Mouse (Mus musculus): ENCODE data around the gene Smndc1. TPM values are rescaled to one million over a fixed set of nuclear protein-coding genes. Genes with fewer than 3 reads are reported as not detected.

Smndc1 gene
- polyA plus RNA-seq, 1 experiment from 2014 or later, result 29.3 TPM

- 36% methylated on average over 22 of the region's 22 CpGs for WGBS
- peaks cover 19% of the 10 kb centered on the region for H3K4me1 ChIP-seq
- H3K36me3 ChIP-seq, result no peaks in the 10 kb centered on the region
- no peaks in the 10 kb centered on the region for H3K27me3 ChIP-seq (replicated peaks)
- 0 out of 2 replicates have a peak overlapping the region, but pooled peaks have one; percentile 11 for H3K9ac ChIP-seq (replicated peaks)
- H3K4me3 ChIP-seq (replicated peaks), result peak overlapping the region; percentile 4; the same call in 1 of the 2 replicates
- H3K9me3 ChIP-seq (replicated peaks), result no peaks in the 10 kb centered on the region
- peak overlapping the region; percentile 77 for H3K27ac ChIP-seq (replicated peaks)
- peak; percentile 54 for ATAC-seq (ENCODE audit: low FRiP score)
- H3K4me2 ChIP-seq, result peak overlapping the region; percentile 47
These were observed 31.0 kb downstream of the Smndc1 start for GRCm38 (mm10) chr19:53359160-53360033.

- WGBS, result 80% methylated on average over 16 of the region's 16 CpGs
- ATAC-seq (ENCODE audit: low FRiP score), result no peak
- no peak overlapping the region for H3K27ac ChIP-seq (replicated peaks)
These were observed 35.3 kb downstream of the Smndc1 start for GRCm38 (mm10) chr19:53355065-53355464.

DNA sequence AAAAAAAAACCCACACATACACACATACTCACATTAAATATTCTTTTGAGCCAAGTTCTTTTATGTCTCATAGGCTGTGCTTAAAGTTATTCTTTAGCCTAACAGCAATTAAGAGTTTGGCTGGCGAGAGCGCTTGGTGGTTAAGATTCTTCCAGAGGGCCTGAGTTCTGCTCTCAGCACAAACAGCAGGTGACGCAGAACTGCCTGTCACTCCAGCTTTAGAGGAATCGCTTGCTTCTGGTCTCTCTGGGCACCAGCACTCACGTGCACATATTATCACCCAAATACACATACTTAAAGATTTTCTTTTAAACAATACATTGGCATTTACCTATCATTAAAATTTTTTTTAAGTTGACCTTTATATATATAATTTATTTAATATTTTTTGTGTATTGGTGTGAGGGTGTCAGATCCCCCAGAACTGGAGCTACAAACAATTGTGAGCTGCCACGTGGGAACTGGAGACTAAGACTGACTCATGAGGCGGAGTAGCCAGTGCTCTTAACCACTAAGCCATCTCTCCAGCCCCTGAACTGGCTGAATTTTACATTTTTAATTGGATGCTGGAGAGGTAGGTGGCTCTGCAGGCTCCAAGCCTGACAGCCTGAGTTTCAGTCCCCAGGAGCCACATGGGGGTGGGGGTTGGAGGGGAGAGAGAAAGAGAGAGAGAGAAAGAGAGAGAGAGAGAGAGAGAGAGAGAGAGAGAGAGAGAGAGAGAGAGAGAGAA lies 35.9 kb downstream of the Smndc1 start:
- H3K4me1 ChIP-seq, result peaks cover 7% of the 10 kb centered on the region
- no peak for ATAC-seq (ENCODE audit: low FRiP score)
- H3K27ac ChIP-seq (replicated peaks), result no peak overlapping the region
- no peaks in the 10 kb centered on the region for H3K9me3 ChIP-seq (replicated peaks)
- no peaks in the 10 kb centered on the region for H3K27me3 ChIP-seq (replicated peaks)
- no peak overlapping the region for H3K9ac ChIP-seq (replicated peaks)
- 76% methylated on average over 7 of the region's 7 CpGs for WGBS
- H3K36me3 ChIP-seq, result peaks cover 6% of the 10 kb centered on the region; the same call in 1 of the 2 replicates
- H3K4me3 ChIP-seq (replicated peaks), result no peak overlapping the region
- H3K4me2 ChIP-seq, result no peak overlapping the region

More at GRCm38 (mm10) chr19:53355065-53355464, 35.3 kb downstream of the Smndc1 start:
- H3K9ac ChIP-seq (replicated peaks), result no peak overlapping the region
- H3K36me3 ChIP-seq, result peaks cover 6% of the 10 kb centered on the region; the same call in 1 of the 2 replicates
- peaks cover 13% of the 10 kb centered on the region for H3K4me1 ChIP-seq
- H3K4me2 ChIP-seq, result no peak overlapping the region
- H3K9me3 ChIP-seq (replicated peaks), result no peaks in the 10 kb centered on the region
- H3K27me3 ChIP-seq (replicated peaks), result no peaks in the 10 kb centered on the region
- no peak overlapping the region for H3K4me3 ChIP-seq (replicated peaks)

- Histone ChIP-seq H3K4me1 (0 out of 2 replicates have a peak, but pooled peaks cover 3% of the 10 kb centered on the region), H3K4me2 (no peak overlapping the region), H3K27ac (replicated peaks) (no peak overlapping the region), H3K4me3 (replicated peaks) (no peak overlapping the region), H3K9me3 (replicated peaks) (no peaks in the 10 kb centered on the region), H3K27me3 (replicated peaks) (no peaks in the 10 kb centered on the region), H3K36me3 (peaks cover 6% of the 10 kb centered on the region; the same call in 1 of the 2 replicates), H3K9ac (replicated peaks) (no peak overlapping the region)
- 82% methylated on average over 7 of the region's 7 CpGs for WGBS
- ATAC-seq (ENCODE audit: low FRiP score), result no peak
These were observed 36.5 kb downstream of the Smndc1 start for GRCm38 (mm10) chr19:53353864-53354263.

DNA sequence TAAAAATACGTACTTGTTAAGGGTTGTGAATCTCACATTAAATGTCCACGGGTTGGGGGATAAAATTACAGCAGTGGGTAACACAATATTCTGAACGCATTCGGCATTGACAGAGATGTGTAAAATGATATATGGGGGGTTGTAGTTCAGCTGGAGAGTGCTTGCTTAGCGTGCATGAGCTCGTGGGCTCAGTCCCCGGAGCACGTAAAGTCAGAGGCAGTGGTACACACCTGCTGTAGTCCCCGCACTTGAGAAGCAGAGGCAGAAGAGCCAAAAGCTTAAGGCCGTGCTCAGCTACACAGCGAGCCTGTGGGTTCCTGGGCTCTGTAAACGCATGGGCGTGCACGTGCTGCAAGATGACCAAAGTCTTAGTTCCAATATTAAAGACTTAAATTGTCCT lies 44.6 kb downstream of the Smndc1 start:
- ATAC-seq (ENCODE audit: low FRiP score), result no peak
- Histone ChIP-seq H3K9me3 (replicated peaks) (no peaks in the 10 kb centered on the region), H3K27ac (replicated peaks) (0 out of 2 replicates have a peak overlapping the region, but pooled peaks have one; percentile 18), H3K4me2 (no peak overlapping the region), H3K36me3 (no peaks in the 10 kb centered on the region; the same call in 1 of the 2 replicates), H3K4me1 (peaks cover 17% of the 10 kb centered on the region), H3K27me3 (replicated peaks) (no peaks in the 10 kb centered on the region), H3K4me3 (replicated peaks) (no peak overlapping the region), H3K9ac (replicated peaks) (no peak overlapping the region)
- 63% methylated on average over 14 of the region's 14 CpGs for WGBS

- peaks cover 21% of the 10 kb centered on the region for H3K4me1 ChIP-seq
- no peak overlapping the region for H3K9ac ChIP-seq (replicated peaks)
- no peaks in the 10 kb centered on the region for H3K27me3 ChIP-seq (replicated peaks)
- H3K27ac ChIP-seq (replicated peaks), result no peak overlapping the region
- ATAC-seq (ENCODE audit: low FRiP score), result no peak
- no peak overlapping the region for H3K4me3 ChIP-seq (replicated peaks)
- no peak overlapping the region for H3K4me2 ChIP-seq
- 87% methylated on average over 16 of the region's 16 CpGs for WGBS
- no peaks in the 10 kb centered on the region for H3K36me3 ChIP-seq
- no peaks in the 10 kb centered on the region for H3K9me3 ChIP-seq (replicated peaks)
These were observed 46.3 kb downstream of the Smndc1 start for GRCm38 (mm10) chr19:53344062-53344461.

GRCm38 (mm10) chr19:53343174-53343881 lies 47.0 kb downstream of the Smndc1 start:
- H3K9me3 ChIP-seq (replicated peaks), result no peaks in the 10 kb centered on the region
- H3K27me3 ChIP-seq (replicated peaks), result no peaks in the 10 kb centered on the region
- 88% methylated on average over 13 of the region's 13 CpGs for WGBS
- no peak for ATAC-seq (ENCODE audit: low FRiP score)
- H3K27ac ChIP-seq (replicated peaks), result no peak overlapping the region
- no peaks in the 10 kb centered on the region for H3K36me3 ChIP-seq
- peaks cover 21% of the 10 kb centered on the region for H3K4me1 ChIP-seq
- no peak overlapping the region for H3K4me3 ChIP-seq (replicated peaks)
- H3K9ac ChIP-seq (replicated peaks), result no peak overlapping the region
- H3K4me2 ChIP-seq, result no peak overlapping the region

- H3K27me3 ChIP-seq (replicated peaks), result no peaks in the 10 kb centered on the region
- peaks cover 15% of the 10 kb centered on the region for H3K4me1 ChIP-seq
- no peak overlapping the region for H3K9ac ChIP-seq (replicated peaks)
- H3K9me3 ChIP-seq (replicated peaks), result no peaks in the 10 kb centered on the region
- WGBS, result 27% methylated on average over 6 of the region's 6 CpGs
- H3K36me3 ChIP-seq, result peaks cover 12% of the 10 kb centered on the region
- H3K27ac ChIP-seq (replicated peaks), result no peak overlapping the region
- no peak for ATAC-seq (ENCODE audit: low FRiP score)
- peak overlapping the region; percentile 30 for H3K4me2 ChIP-seq
- no peak overlapping the region for H3K4me3 ChIP-seq (replicated peaks)
These were observed 50.0 kb downstream of the Smndc1 start for GRCm38 (mm10) chr19:53340423-53340822.

- peaks cover 14% of the 10 kb centered on the region for H3K4me1 ChIP-seq
- no peak overlapping the region for H3K9ac ChIP-seq (replicated peaks)
- H3K9me3 ChIP-seq (replicated peaks), result no peaks in the 10 kb centered on the region
- no peaks in the 10 kb centered on the region for H3K27me3 ChIP-seq (replicated peaks)
- WGBS, result 94% methylated on average over 9 of the region's 9 CpGs
- no peak overlapping the region for H3K4me3 ChIP-seq (replicated peaks)
- ATAC-seq (ENCODE audit: low FRiP score), result no peak
- peaks cover 23% of the 10 kb centered on the region for H3K36me3 ChIP-seq
- no peak overlapping the region for H3K27ac ChIP-seq (replicated peaks)
- H3K4me2 ChIP-seq, result no peak overlapping the region
These were observed 55.1 kb downstream of the Smndc1 start for GRCm38 (mm10) chr19:53335241-53335640.

DNA sequence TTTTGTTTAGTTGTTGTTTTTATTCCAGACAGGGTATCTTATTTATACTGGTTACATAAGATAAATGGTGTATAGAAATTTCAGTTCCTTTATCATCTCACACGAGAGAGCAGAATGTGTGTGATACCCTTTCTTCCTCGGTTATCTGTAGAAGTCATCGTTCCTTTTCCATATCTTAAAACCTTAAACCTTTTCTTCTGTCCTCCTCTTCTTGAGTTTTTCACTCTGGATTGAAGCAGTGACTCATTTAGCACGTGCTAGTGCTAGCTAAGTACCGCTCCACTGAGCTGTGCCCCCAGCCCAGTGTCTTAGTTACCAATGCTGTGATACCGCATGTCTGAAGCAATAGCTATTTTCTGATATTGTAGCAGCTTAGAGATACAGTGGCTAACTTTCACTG lies 56.6 kb downstream of the Smndc1 start:
- no peak for ATAC-seq (ENCODE audit: low FRiP score)
- H3K9me3 ChIP-seq (replicated peaks), result no peaks in the 10 kb centered on the region
- peaks cover 23% of the 10 kb centered on the region for H3K36me3 ChIP-seq
- H3K4me1 ChIP-seq, result peaks cover 14% of the 10 kb centered on the region
- no peak overlapping the region for H3K9ac ChIP-seq (replicated peaks)
- no peak overlapping the region for H3K4me3 ChIP-seq (replicated peaks)
- H3K27ac ChIP-seq (replicated peaks), result no peak overlapping the region
- no peak overlapping the region for H3K4me2 ChIP-seq
- no peaks in the 10 kb centered on the region for H3K27me3 ChIP-seq (replicated peaks)
- WGBS, result 94% methylated on average over 6 of the region's 6 CpGs

- Histone ChIP-seq H3K4me3 (replicated peaks) (no peak overlapping the region), H3K36me3 (peaks cover 11% of the 10 kb centered on the region), H3K4me1 (peaks cover 18% of the 10 kb centered on the region), H3K27ac (replicated peaks) (no peak overlapping the region), H3K27me3 (replicated peaks) (no peaks in the 10 kb centered on the region), H3K4me2 (no peak overlapping the region), H3K9me3 (replicated peaks) (no peaks in the 10 kb centered on the region), H3K9ac (replicated peaks) (no peak overlapping the region)
- ATAC-seq (ENCODE audit: low FRiP score), result no peak
- 89% methylated on average over 21 of the region's 21 CpGs for WGBS
These were observed 58.4 kb downstream of the Smndc1 start for GRCm38 (mm10) chr19:53331882-53332500.
